In genomic region chr11:59803516-59803915, GRCm38 (mm10) we compare ENCODE assay signal across 24 mouse cellular contexts. TPM values are rescaled to one million over a fixed set of nuclear protein-coding genes. Genes with fewer than 3 reads are reported as not detected.
"Had no signal": no experiment of that assay in that cellular context is flagged by ENCODE, and none has a peak within 500 bp of the region (broad histone marks: within the 10 kb centered on the region; RNA-seq: fewer than 3 reads in every experiment).

No protein-coding gene starts in this region.

- ATAC-seq: hindbrain, embryonic 16.5 days; inflammation-experienced regulatory T-cells, adult 6 months; intestine, embryonic 15.5 days; intestine, postnatal 0 days; liver, embryonic 12.5 days had no signal

- H3K9ac ChIP-seq: heart, embryonic 12.5 days; hindbrain, embryonic 12.5 days; hindbrain, embryonic 14.5 days; intestine, embryonic 15.5 days; limb, embryonic 15.5 days; liver, embryonic 12.5 days; liver, embryonic 14.5 days had no signal

- H3K27ac ChIP-seq: heart, embryonic 10.5 days; hindbrain, embryonic 10.5 days; hindbrain, embryonic 12.5 days; hindbrain, embryonic 14.5 days; intestine, embryonic 15.5 days; layer of hippocampus, adult 2 months; left cerebral cortex, adult 2 months; limb, embryonic 15.5 days; liver, embryonic 12.5 days; liver, embryonic 14.5 days had no signal

- H3K4me2 ChIP-seq: heart, embryonic 12.5 days; hindbrain, embryonic 12.5 days; hindbrain, embryonic 14.5 days; intestine, embryonic 15.5 days; limb, embryonic 15.5 days; liver, embryonic 12.5 days had no signal

- H3K27me3 ChIP-seq: heart, embryonic 12.5 days; hindbrain, embryonic 12.5 days; intestine, embryonic 15.5 days; limb, embryonic 15.5 days; liver, embryonic 12.5 days had no signal

- H3K9me3 ChIP-seq: heart, embryonic 10.5 days; heart, embryonic 12.5 days; hindbrain, embryonic 10.5 days; hindbrain, embryonic 12.5 days; intestine, embryonic 15.5 days; limb, embryonic 15.5 days; liver, embryonic 12.5 days had no signal

- DNase-seq: gastrocnemius, postnatal 14 days; gastrocnemius, postnatal 36 days; heart, adult 18-20 months; heart, postnatal 10 days; heart, postnatal 4 days; kidney, adult 18-20 months; kidney, adult 8-10 months; kidney, postnatal 10 days; kidney, postnatal 25 days; kidney, postnatal 4 days had no signal

- H3K4me3 ChIP-seq: heart, embryonic 10.5 days; heart, embryonic 12.5 days; hindbrain, embryonic 10.5 days; hindbrain, embryonic 12.5 days; intestine, embryonic 15.5 days; layer of hippocampus, adult 2 months; left cerebral cortex, adult 2 months; limb, embryonic 15.5 days; liver, embryonic 12.5 days had no signal

RNA-seq across cellular contexts. Expression of gene Pld6, which starts 16.1 kb away (rescaled TPM):
- total RNA-seq: gastrocnemius, postnatal 36 days had no signal
